Mouse (Mus musculus) MEL (cell line): ENCODE data around the gene Xirp2. TPM values are rescaled to one million over a fixed set of nuclear protein-coding genes. Genes with fewer than 3 reads are reported as not detected.

Experiments
- DNase-seq: peaks from one replicate; pipeline ENCODE4 v3.0.0; 2011; ENCODE audit warnings: low read depth, low spot score
- H3K27ac ChIP-seq: 2 replicates; pipeline ENCODE4 v1.5.1; 2012; ENCODE audit warnings: low read depth, mild to moderate bottlenecking, control low read depth, low read length, moderate library complexity; ENCODE audit not compliant: control insufficient read depth
- H3K27me3 ChIP-seq, 2 experiments: fragments of 150-350 bp in 1 of 2; sonication (generic) in 1 of 2; 2 replicates each; pipeline ENCODE4 v1.6.1; 2012; ENCODE audit warnings: low read length in 2 of 2, mild to moderate bottlenecking in 2 of 2, improper control_type of control experiment in 1 of 2, moderate library complexity in 1 of 2; ENCODE audit not compliant: insufficient read depth in 2 of 2, control insufficient read depth in 1 of 2
- H3K36me3 ChIP-seq, 2 experiments: 2 replicates each; pipeline ENCODE4 v1.6.1; 2012 to 2014; ENCODE audit warnings: low read length in 2 of 2, improper control_type of control experiment in 1 of 2, inconsistent platforms in 1 of 2, mild to moderate bottlenecking in 1 of 2; ENCODE audit not compliant: insufficient read depth in 2 of 2, control insufficient read depth in 1 of 2
- H3K4me1 ChIP-seq, 2 experiments: fragments of 150-350 bp in 1 of 2; sonication (generic) in 1 of 2; 2 replicates each; pipeline ENCODE4 v1.6.1; 2012; ENCODE audit warnings: low read length in 2 of 2, improper control_type of control experiment in 1 of 2, mild to moderate bottlenecking in 1 of 2; ENCODE audit not compliant: insufficient read depth in 2 of 2, control insufficient read depth in 1 of 2
- H3K4me3 ChIP-seq, 2 experiments: fragments of 150-350 bp in 1 of 2; sonication (generic) in 1 of 2; 2 replicates each; pipeline ENCODE4 v1.5.1; 2012; ENCODE audit warnings: low read depth in 2 of 2, low read length in 2 of 2, mild to moderate bottlenecking in 2 of 2, moderate library complexity in 2 of 2, control low read depth in 1 of 2, improper control_type of control experiment in 1 of 2; ENCODE audit not compliant: control insufficient read depth in 1 of 2, insufficient read depth in 1 of 2
- H3K79me2 ChIP-seq: 2 replicates; pipeline ENCODE4 v1.6.1; 2012; ENCODE audit warnings: mild to moderate bottlenecking, low read length, moderate library complexity; ENCODE audit not compliant: control insufficient read depth, poor library complexity, insufficient read depth
- H3K9ac ChIP-seq: 2 replicates; pipeline ENCODE4 v1.6.1; 2012; ENCODE audit warnings: low read depth, mild to moderate bottlenecking, control low read depth, low read length, moderate library complexity; ENCODE audit not compliant: control insufficient read depth, poor library complexity, severe bottlenecking
- H3K9me3 ChIP-seq: fragments of 150-350 bp; sonication (generic); replicated peaks from 2 replicates; pipeline ENCODE4 v1.6.1; 2012; ENCODE audit warnings: mild to moderate bottlenecking, low read length, improper control_type of control experiment, moderate library complexity; ENCODE audit not compliant: insufficient read depth
- BHLHE40 ChIP-seq: IDR thresholded peaks from 2 replicates; pipeline ENCODE4 v1.6.1; 2012; ENCODE audit warnings: low read depth, mild to moderate bottlenecking, inconsistent platforms, low read length, improper control_type of control experiment, borderline replicate concordance
- CHD2 ChIP-seq: IDR thresholded peaks from 2 replicates; pipeline ENCODE4 v1.6.1; 2011; ENCODE audit warnings: low read length, improper control_type of control experiment
- EP300 ChIP-seq, 2 experiments: IDR thresholded peaks; 2 replicates each; pipeline ENCODE4 v1.6.1; 2011; ENCODE audit warnings: improper control_type of control experiment in 2 of 2, low read length in 2 of 2, low read depth in 1 of 2, mild to moderate bottlenecking in 1 of 2
- ETS1 ChIP-seq: IDR thresholded peaks from 2 replicates; pipeline ENCODE4 v1.6.1; 2012; ENCODE audit warnings: low read depth, mild to moderate bottlenecking, inconsistent platforms, low read length, improper control_type of control experiment, moderate library complexity
- KAT2A ChIP-seq: conservative IDR thresholded peaks from 2 replicates; pipeline ENCODE4 v1.6.1; 2012; ENCODE audit warnings: low read depth, low read length, improper control_type of control experiment, inconsistent platforms
- MAFK ChIP-seq: IDR thresholded peaks from 2 replicates; pipeline ENCODE4 v1.6.1; 2011; ENCODE audit warnings: low read depth, mild to moderate bottlenecking, low read length, improper control_type of control experiment, borderline replicate concordance
- MEF2A ChIP-seq: IDR thresholded peaks from 2 replicates; pipeline ENCODE4 v1.6.1; 2014; ENCODE audit warnings: low read depth, mild to moderate bottlenecking, inconsistent platforms, low read length, improper control_type of control experiment; ENCODE audit not compliant: poor library complexity, insufficient replicate concordance, severe bottlenecking; ENCODE audit errors: extremely low read depth
- MXI1 ChIP-seq: IDR thresholded peaks from 2 replicates; pipeline ENCODE4 v1.6.1; 2011; ENCODE audit warnings: mild to moderate bottlenecking, low read depth, low read length, improper control_type of control experiment
- POLR2A ChIP-seq, 2 experiments: IDR thresholded peaks; 2 replicates each; pipeline ENCODE4 v1.6.1; 2011 to 2012; ENCODE audit warnings: low read length in 2 of 2, mild to moderate bottlenecking in 2 of 2, control low read depth in 1 of 2, improper control_type of control experiment in 1 of 2, low read depth in 1 of 2, moderate library complexity in 1 of 2; ENCODE audit not compliant: control insufficient read depth in 1 of 2, insufficient read depth in 1 of 2, poor library complexity in 1 of 2
- POLR2AphosphoS2 ChIP-seq: IDR thresholded peaks from 2 replicates; pipeline ENCODE4 v1.6.1; 2011; ENCODE audit warnings: low read length, improper control_type of control experiment
- TBP ChIP-seq: IDR thresholded peaks from 2 replicates; pipeline ENCODE4 v1.8.0; 2011; ENCODE audit warnings: low read depth, low read length, improper control_type of control experiment
- USF2 ChIP-seq, 2 experiments: IDR thresholded peaks; 2 replicates each; pipeline ENCODE4 v1.6.1; 2011 to 2012; ENCODE audit warnings: improper control_type of control experiment in 2 of 2, low read length in 2 of 2, borderline replicate concordance in 1 of 2, inconsistent platforms in 1 of 2, low read depth in 1 of 2, mild to moderate bottlenecking in 1 of 2; ENCODE audit not compliant: insufficient read depth in 1 of 2
- ZC3H11A ChIP-seq: IDR thresholded peaks from 2 replicates; pipeline ENCODE4 v1.6.1; 2012; ENCODE audit warnings: low read depth, mild to moderate bottlenecking, inconsistent platforms, low read length, improper control_type of control experiment
- ZMIZ1 ChIP-seq: IDR thresholded peaks from 2 replicates; pipeline ENCODE4 v1.6.1; 2012; ENCODE audit warnings: low read depth, mild to moderate bottlenecking, inconsistent platforms, low read length, improper control_type of control experiment, moderate library complexity
- polyA plus RNA-seq, 2 experiments: library from polyadenylated mRNA; stranded (reverse) in 1 of 2; unstranded in 1 of 2; fragments of >175 nt in 1 of 2; fragments of >200 nt in 1 of 2; gene quantifications; 2 replicates each; pipeline versions ENCODE4 v1.2.1 to v1.2.4; 2012; ENCODE audit warnings: low replicate concordance in 2 of 2, low read depth in 1 of 2; ENCODE audit not compliant: insufficient read length in 2 of 2, insufficient read depth in 1 of 2, missing spikeins in 1 of 2
- total RNA-seq: library from RNA; depleted of rRNA; stranded (reverse); fragments of 300-350 nt; gene quantifications from 2 replicates; pipeline ENCODE4 v1.2.3, GENCODE M21; 2012

The Xirp2 gene
- total and polyA plus RNA-seq, 3 experiments, result not detected

GRCm38 (mm10) chr2:67541957-67542696, 96.3 kb downstream of the Xirp2 start:
- Histone ChIP-seq H3K27me3 (no peaks in the 10 kb centered on the region), H3K79me2 (no peaks in the 10 kb centered on the region), H3K9me3 (no peaks in the 10 kb centered on the region), H3K4me1 (no peaks in the 10 kb centered on the region), H3K36me3 (no peaks in the 10 kb centered on the region), H3K4me3 (no peak overlapping the region), H3K27ac (no peak overlapping the region), H3K9ac (no peak overlapping the region)
- no peak for DNase-seq
- TF ChIP-seq ETS1 (no peak), TBP (no peak), MEF2A (no peak), POLR2A (IDR thresholded peaks at IDR 0.05; ENCODE audit: control insufficient read depth in 1 of 2, insufficient read depth in 1 of 2, low read depth in 1 of 2, low read length in 2 of 2, poor library complexity in 1 of 2) (no peak), CHD2 (no peak), POLR2AphosphoS2 (no peak), MAFK (no peak), KAT2A (no peak), MXI1 (no peak), EP300 (IDR thresholded peaks at IDR 0.05; ENCODE audit: low read depth in 1 of 2, low read length in 2 of 2) (no peak)

- no peak for DNase-seq
- H3K27ac ChIP-seq, result no peak overlapping the region
- no peak overlapping the region for H3K9ac ChIP-seq
- TF ChIP-seq ZC3H11A (no peak), BHLHE40 (no peak), ZMIZ1 (no peak), EP300 (IDR thresholded peaks at IDR 0.05; ENCODE audit: low read depth in 1 of 2, low read length in 2 of 2) (no peak), USF2 (IDR thresholded peaks at IDR 0.05; ENCODE audit: borderline replicate concordance in 1 of 2, insufficient read depth in 1 of 2, low read depth in 1 of 2, low read length in 2 of 2) (no peak)
- TF ChIP-seq, all 39 proteins: peak for 0
- Histone ChIP-seq H3K4me3 (no peak overlapping the region), H3K79me2 (no peaks in the 10 kb centered on the region), H3K9me3 (no peaks in the 10 kb centered on the region), H3K4me1 (no peaks in the 10 kb centered on the region), H3K27me3 (no peaks in the 10 kb centered on the region), H3K36me3 (no peaks in the 10 kb centered on the region)
These were observed 98.6 kb downstream of the Xirp2 start for GRCm38 (mm10) chr2:67544426-67544825.
